Mouse (Mus musculus) testis, adult 2 months (tissue): ENCODE results near the gene Gcnt1.

Experiments used
- CTCF ChIP-seq: fragments of 200-500 bp; IDR thresholded peaks from 2 replicates; pipeline ENCODE4 v1.5.1; 2012; ENCODE audit warnings: low read depth, mild to moderate bottlenecking, inconsistent platforms, low read length, moderate library complexity; ENCODE audit not compliant: control insufficient read depth, insufficient read depth, insufficient replicate concordance
- POLR2A ChIP-seq: fragments of 200-500 bp; IDR thresholded peaks from 2 replicates; pipeline ENCODE4 v1.6.1; 2012; ENCODE audit warnings: low read depth, mild to moderate bottlenecking, inconsistent platforms, low read length, moderate library complexity; ENCODE audit not compliant: control insufficient read depth

DNA sequence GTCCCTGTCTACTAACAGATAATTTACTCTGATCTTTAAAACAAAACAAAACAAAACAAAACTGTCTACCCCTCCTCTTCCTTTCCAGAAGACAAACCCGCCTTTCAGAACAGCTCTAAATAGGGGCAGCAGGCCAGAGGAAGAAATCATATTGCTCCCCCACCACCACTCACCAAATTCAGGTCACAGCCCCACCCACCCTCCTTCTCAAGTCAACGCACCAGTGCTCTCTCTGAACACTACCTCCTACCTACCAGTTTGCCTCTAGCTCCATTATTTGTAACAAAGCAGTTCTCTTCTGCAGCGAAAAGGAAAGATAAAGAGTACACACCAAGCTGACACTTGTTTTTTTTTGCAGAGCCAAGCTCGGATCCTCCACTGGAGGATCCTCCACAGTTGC is 17.3 kb downstream of the Gcnt1 start:
- TF ChIP-seq POLR2A: no peak
- TF ChIP-seq CTCF: no peak
